In the genomic region with DNA sequence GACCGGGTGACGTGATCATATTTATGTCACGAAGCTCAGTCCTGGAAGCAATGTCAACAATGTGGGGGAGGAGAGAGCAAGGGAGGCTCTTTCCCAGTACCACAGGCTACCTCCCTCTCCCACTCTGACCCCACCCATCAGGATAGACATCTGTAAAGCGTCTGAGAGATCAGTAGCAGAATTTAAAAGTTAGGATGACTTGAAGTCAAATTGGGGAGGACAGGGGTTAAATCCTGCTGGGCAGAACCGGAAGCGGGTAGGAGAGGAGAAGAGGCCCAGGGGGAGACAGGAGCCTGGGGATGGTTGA, we compare ENCODE assay signal across 19 mouse cellular contexts. TPM values are rescaled to one million over a fixed set of nuclear protein-coding genes. Genes with fewer than 3 reads are reported as not detected.
DNase-seq lines count a peak whose midpoint lies in the region; ATAC-seq lines count a peak whose summit lies in the region.
"Had no signal": no experiment of that assay in that cellular context is flagged by ENCODE, and none has a peak within 500 bp of the region (broad histone marks: within the 10 kb centered on the region; RNA-seq: fewer than 3 reads in every experiment).

No protein-coding gene starts in this region.

- no peaks in the 10 kb centered on the region for H3K9me3 ChIP-seq in heart, embryonic 10.5 days
- H3K9me3 ChIP-seq in kidney, embryonic 15.5 days (replicated peaks), result no peaks in the 10 kb centered on the region
- H3K9me3 ChIP-seq in liver, embryonic 13.5 days (replicated peaks), result no peaks in the 10 kb centered on the region
- H3K9me3 ChIP-seq: embryonic facial prominence, embryonic 15.5 days; forebrain, embryonic 13.5 days; hindbrain, embryonic 13.5 days had no signal

- H3K4me1 ChIP-seq in heart, embryonic 10.5 days, result peaks cover 85% of the 10 kb centered on the region
- peaks cover 71% of the 10 kb centered on the region for H3K4me1 ChIP-seq in kidney, embryonic 15.5 days
- peaks cover 100% of the 10 kb centered on the region for H3K4me1 ChIP-seq in liver, embryonic 13.5 days (replicated peaks)
- H3K4me1 ChIP-seq: embryonic facial prominence, embryonic 15.5 days; forebrain, embryonic 13.5 days had no signal

- H3K4me3 ChIP-seq in heart, embryonic 10.5 days, result no peak overlapping the region
- no peak overlapping the region for H3K4me3 ChIP-seq in kidney, embryonic 15.5 days (replicated peaks)
- H3K4me3 ChIP-seq in liver, embryonic 13.5 days (replicated peaks), result peak overlapping the region; percentile 67
- H3K4me3 ChIP-seq: embryonic facial prominence, embryonic 15.5 days; forebrain, embryonic 13.5 days; hindbrain, embryonic 13.5 days had no signal

- 71% methylated on average over 6 of the region's 6 CpGs for WGBS in heart, embryonic 10.5 days
- 24% methylated on average over 6 of the region's 6 CpGs for WGBS in kidney, embryonic 15.5 days
- 33% methylated on average over 6 of the region's 6 CpGs for whole genome bisulfite sequencing in liver, embryonic 13.5 days (ENCODE audit: insufficient replicate concordance)

- no peaks in the 10 kb centered on the region for H3K27me3 ChIP-seq in heart, embryonic 10.5 days (ENCODE audit: insufficient read depth, poor library complexity, severe bottlenecking)
- H3K27me3 ChIP-seq in kidney, embryonic 15.5 days, result no peaks in the 10 kb centered on the region
- no peaks in the 10 kb centered on the region for H3K27me3 ChIP-seq in liver, embryonic 13.5 days
- H3K27me3 ChIP-seq: embryonic facial prominence, embryonic 15.5 days; forebrain, embryonic 13.5 days; hindbrain, embryonic 13.5 days had no signal

- no peak for DNase-seq in heart, embryonic 10.5 days (ENCODE audit: low spot score)
- no peak for DNase-seq in heart, postnatal 14 days
- no peak for DNase-seq in kidney, postnatal 4 days
- peak; percentile 50 for DNase-seq in c-Kit-negative CD71-positive TER-119-positive erythroid progenitor cells, embryonic 14.5 days (ENCODE audit: low read depth, low spot score)
- DNase-seq in liver, embryonic 13.5 days, result peak; percentile 48
- DNase-seq: adrenal gland, postnatal 25 days; B cell, adult 2 months; cerebellum, adult 9-11 months; layer of hippocampus, postnatal 36 days; lung, postnatal 36 days; midbrain, embryonic 14.5 days had no signal

- no peak overlapping the region for H3K4me2 ChIP-seq in kidney, embryonic 15.5 days
- H3K4me2 ChIP-seq in liver, embryonic 13.5 days, result peak overlapping the region; percentile 90
- H3K4me2 ChIP-seq: embryonic facial prominence, embryonic 15.5 days; forebrain, embryonic 13.5 days; hindbrain, embryonic 13.5 days had no signal

- no peak overlapping the region for H3K9ac ChIP-seq in kidney, embryonic 15.5 days
- H3K9ac ChIP-seq in liver, embryonic 13.5 days, result peak overlapping the region; percentile 90
- H3K9ac ChIP-seq: embryonic facial prominence, embryonic 15.5 days; forebrain, embryonic 13.5 days; hindbrain, embryonic 13.5 days had no signal

- peaks cover 12% of the 10 kb centered on the region; the same call in 1 of the 2 replicates for H3K36me3 ChIP-seq in heart, embryonic 10.5 days
- H3K36me3 ChIP-seq in kidney, embryonic 15.5 days, result no peaks in the 10 kb centered on the region
- peaks cover 15% of the 10 kb centered on the region for H3K36me3 ChIP-seq in liver, embryonic 13.5 days
- H3K36me3 ChIP-seq: embryonic facial prominence, embryonic 15.5 days; hindbrain, embryonic 13.5 days had no signal

- ATAC-seq in kidney, embryonic 15.5 days (replicated peaks; ENCODE audit: low FRiP score), result no peak
- no peak for ATAC-seq in liver, embryonic 13.5 days (ENCODE audit: low read depth)
- ATAC-seq in monocyte, adult 5-6 weeks (replicated peaks; ENCODE audit: insufficient number of reproducible peaks, low FRiP score, low TSS enrichment, poor library complexity, severe bottlenecking), result no peak
- ATAC-seq in megakaryocyte-erythroid progenitor cell, adult 5-6 weeks (replicated peaks; ENCODE audit: low FRiP score, low TSS enrichment, poor library complexity, severe bottlenecking), result no peak
- ATAC-seq: forebrain, embryonic 13.5 days; intestine, postnatal 0 days had no signal

- intact Hi-C loops in heart, postnatal 14 days (cut with DNase I), result no loop called here

- peak overlapping the region; percentile 86 for H3K27ac ChIP-seq in heart, embryonic 10.5 days
- H3K27ac ChIP-seq in kidney, embryonic 15.5 days, result peak overlapping the region; percentile 77
- H3K27ac ChIP-seq in liver, embryonic 13.5 days, result peak overlapping the region; percentile 99
- H3K27ac ChIP-seq: embryonic facial prominence, embryonic 15.5 days; forebrain, embryonic 13.5 days; hindbrain, embryonic 13.5 days; stomach, postnatal 0 days had no signal

RNA-seq across cellular contexts. Expression of gene Slc41a3, which starts 17.0 kb away (rescaled TPM):
- 8.2 and 9.4 TPM in 2 replicates for polyA plus RNA-seq in heart, embryonic 10.5 days (2016; fragmentation: Nextera tagmentation; extraction: Ambion mirVana)
- 10 to 100 TPM; 45.1 to 46.8 TPM for total RNA-seq in heart, postnatal 14 days (2021)
- 6.2 and 7.6 TPM in 2 replicates for polyA plus RNA-seq in kidney, embryonic 15.5 days (2015; fragmentation: Nextera tagmentation; extraction: Ambion mirVana)
- polyA plus RNA-seq in liver, embryonic 13.5 days (2015; fragmentation: Nextera tagmentation; extraction: Ambion mirVana), result 32.2 and 34.8 TPM in 2 replicates
- total RNA-seq in monocyte, adult 5-6 weeks (2017), result 10.1 to 17.7 TPM (median 15.7 TPM) in 3 replicates
- total RNA-seq in megakaryocyte-erythroid progenitor cell, adult 5-6 weeks (2014; fragmentation: Nextera tagmentation), result 31.4 and 38.5 TPM in 2 replicates
- total RNA-seq in megakaryocyte-erythroid progenitor cell, adult 5-6 weeks (2017), result 11.8 and 14.5 TPM in 2 replicates

Comparison
In these comparisons a context has a peak if more than half of its experiments do, and no peak if none do; other contexts are left out.
1. DNase-seq: peak in c-Kit-negative CD71-positive TER-119-positive erythroid progenitor cells, embryonic 14.5 days (single experiment) and liver, embryonic 13.5 days (single experiment); none in heart, embryonic 10.5 days (single experiment), heart, postnatal 14 days (0 of 2) and kidney, postnatal 4 days (0 of 2).
2. Peak in every context shown above with its lines, with median percentiles within 50 percentile points of each other: H3K27ac ChIP-seq.